Comparison of ENCODE assay signal across 8 mouse cellular contexts in genomic region chr9:119101992-119102782, GRCm38 (mm10). TPM values are rescaled to one million over a fixed set of nuclear protein-coding genes. Genes with fewer than 3 reads are reported as not detected.
DNase-seq lines count a peak whose midpoint lies in the region; ATAC-seq and TF ChIP-seq lines count a peak whose summit lies in the region.

TSS of gene Dlec1 (plus strand) at chr9:119102478.

- peak; percentile 94 for DNase-seq in brain, adult 2 months (ENCODE audit: low read depth, low spot score)
- peak; percentile 65 to 73 for DNase-seq in heart, postnatal 36 days
- peak; percentile 76 for DNase-seq in layer of hippocampus, adult 11-12 months (ENCODE audit: low spot score)
- peak; percentile 61 for DNase-seq in thymus, adult 2 months

- peaks cover 40% of the 10 kb centered on the region for H3K4me1 ChIP-seq in E14TG2a.4 (replicated peaks; ENCODE audit: low read depth, low read length)
- H3K4me1 ChIP-seq in forebrain, embryonic 15.5 days = peaks cover 8% of the 10 kb centered on the region
- H3K4me1 ChIP-seq in liver, embryonic 16.5 days (ENCODE audit: control insufficient read depth, low read depth, low read length) = no peaks in the 10 kb centered on the region
- 0 out of 2 replicates have a peak, but pooled peaks cover 13% of the 10 kb centered on the region for H3K4me1 ChIP-seq in neural tube, embryonic 12.5 days
- peaks cover 19% of the 10 kb centered on the region for H3K4me1 ChIP-seq in thymus, adult 2 months (replicated peaks; ENCODE audit: control insufficient read depth, insufficient read depth, low read length)

- H3K9me3 ChIP-seq in E14TG2a.4 (ENCODE audit: low read length) = no peaks in the 10 kb centered on the region
- H3K9me3 ChIP-seq in forebrain, embryonic 15.5 days = no peaks in the 10 kb centered on the region
- no peaks in the 10 kb centered on the region for H3K9me3 ChIP-seq in liver, embryonic 16.5 days (replicated peaks; ENCODE audit: control insufficient read depth, low read length)
- H3K9me3 ChIP-seq in neural tube, embryonic 12.5 days = no peaks in the 10 kb centered on the region

- peak; percentile 26; the same call in 1 of the 2 replicates for TF ChIP-seq CTCF in E14TG2a.4 (conservative IDR thresholded peaks at IDR 0.05; ENCODE audit: low read length)
- TF ChIP-seq CTCF in thymus, adult 2 months (IDR thresholded peaks at IDR 0.05; ENCODE audit: borderline replicate concordance, control insufficient read depth, extremely low read depth, insufficient read depth, low read length, poor library complexity) = peak; percentile 7; the same call in 1 of the 2 replicates

- intact Hi-C loops in heart, postnatal 36 days (cut with DNase I) = no loop called here

- no peak within 1 kb of the TSS for H3K27ac ChIP-seq in forebrain, embryonic 15.5 days (replicated peaks)
- H3K27ac ChIP-seq in liver, embryonic 16.5 days (ENCODE audit: low read length) = no peak within 1 kb of the TSS
- no peak within 1 kb of the TSS for H3K27ac ChIP-seq in neural tube, embryonic 12.5 days
- no peak within 1 kb of the TSS; the same call in 1 of the 2 replicates for H3K27ac ChIP-seq in thymus, adult 2 months (ENCODE audit: control insufficient read depth, insufficient read depth, low read length)

- peak within 1 kb of the TSS; percentile 89 for H3K4me3 ChIP-seq in E14TG2a.4 (replicated peaks; ENCODE audit: low read length)
- H3K4me3 ChIP-seq in forebrain, embryonic 15.5 days = peak within 1 kb of the TSS; percentile 62
- H3K4me3 ChIP-seq in liver, embryonic 16.5 days (ENCODE audit: low read depth, low read length) = peak within 1 kb of the TSS; percentile 65
- peak within 1 kb of the TSS; percentile 55 for H3K4me3 ChIP-seq in neural tube, embryonic 12.5 days
- peak within 1 kb of the TSS; percentile 68 for H3K4me3 ChIP-seq in thymus, adult 2 months (ENCODE audit: control insufficient read depth, insufficient read depth, low read length)

- peak within 1 kb of the TSS; percentile 43 for H3K9ac ChIP-seq in forebrain, embryonic 15.5 days (replicated peaks)
- H3K9ac ChIP-seq in liver, embryonic 16.5 days (ENCODE audit: low read depth, low read length) = peak within 1 kb of the TSS; percentile 31; the same call in 1 of the 2 replicates
- H3K9ac ChIP-seq in neural tube, embryonic 12.5 days = peak within 1 kb of the TSS; percentile 46

- peaks cover 14% of the 10 kb centered on the region for H3K27me3 ChIP-seq in E14TG2a.4 (ENCODE audit: insufficient read depth, low read length)
- H3K27me3 ChIP-seq in forebrain, embryonic 15.5 days = no peaks in the 10 kb centered on the region; the same call in 1 of the 2 replicates
- H3K27me3 ChIP-seq in liver, embryonic 16.5 days (ENCODE audit: control insufficient read depth, insufficient read depth, low read depth, low read length) = peaks cover 11% of the 10 kb centered on the region
- H3K27me3 ChIP-seq in neural tube, embryonic 12.5 days (replicated peaks) = no peaks in the 10 kb centered on the region; the same call in 1 of the 2 replicates
- H3K27me3 ChIP-seq in thymus, adult 2 months (ENCODE audit: control insufficient read depth, insufficient read depth, low read length) = no peaks in the 10 kb centered on the region

- WGBS in forebrain, embryonic 15.5 days = 2% methylated on average over 44 of the region's 44 CpGs
- WGBS in liver, embryonic 16.5 days (ENCODE audit: insufficient replicate concordance) = 3% methylated on average over 44 of the region's 44 CpGs
- WGBS in neural tube, embryonic 12.5 days = 3% methylated on average over 44 of the region's 44 CpGs
- WGBS in thymus, adult 2 months = 4% methylated on average over 44 of the region's 44 CpGs

- H3K4me2 ChIP-seq in forebrain, embryonic 15.5 days (replicated peaks) = peak within 1 kb of the TSS; percentile 82
- H3K4me2 ChIP-seq in liver, embryonic 16.5 days (ENCODE audit: low read depth, low read length) = peak within 1 kb of the TSS; percentile 72
- H3K4me2 ChIP-seq in neural tube, embryonic 12.5 days (replicated peaks) = peak within 1 kb of the TSS; percentile 81

- H3K36me3 ChIP-seq in E14TG2a.4 (ENCODE audit: insufficient read depth, low read length) = no peaks in the 10 kb centered on the region
- H3K36me3 ChIP-seq in forebrain, embryonic 15.5 days = no peaks in the 10 kb centered on the region
- no peaks in the 10 kb centered on the region for H3K36me3 ChIP-seq in liver, embryonic 16.5 days (ENCODE audit: control insufficient read depth, insufficient read depth)
- H3K36me3 ChIP-seq in neural tube, embryonic 12.5 days = no peaks in the 10 kb centered on the region
- H3K36me3 ChIP-seq in thymus, adult 2 months (ENCODE audit: control insufficient read depth, insufficient read depth, low read length) = no peaks in the 10 kb centered on the region

- no peak for TF ChIP-seq POLR2A in thymus, adult 2 months (IDR thresholded peaks at IDR 0.05; ENCODE audit: control insufficient read depth, extremely low read depth, insufficient read depth, low read length, poor library complexity)

- peak; percentile 94 for ATAC-seq in forebrain, embryonic 15.5 days (replicated peaks)
- ATAC-seq in liver, embryonic 16.5 days (ENCODE audit: low read depth) = peak; percentile 59
- ATAC-seq in neural tube, embryonic 12.5 days (ENCODE audit: low FRiP score, low read depth) = peak; percentile 67

RNA-seq across cellular contexts. Expression of gene Dlec1, which starts in this region (rescaled TPM):
- polyA plus RNA-seq in forebrain, embryonic 15.5 days (2015; fragmentation: Nextera tagmentation; extraction: Ambion mirVana) = 0.36 and 1.00 TPM in 2 replicates
- under 1 TPM; 0.14 to 0.31 TPM for total RNA-seq in heart, postnatal 36 days (2021)
- 0.02 and 0.05 TPM in 2 replicates for polyA plus RNA-seq in liver, embryonic 16.5 days (2015; fragmentation: Nextera tagmentation; extraction: Ambion mirVana)
- 0.79 and 1.8 TPM in 2 replicates for polyA plus RNA-seq in neural tube, embryonic 12.5 days (2016; fragmentation: Nextera tagmentation; extraction: Ambion mirVana)
- 0.73 and 1.2 TPM in 2 replicates for polyA plus RNA-seq in thymus, adult 2 months (2012; rRNA removed)

Comparison
In these comparisons a context has a peak if more than half of its experiments do, and no peak if none do; other contexts are left out.
1. Peak in ATAC-seq, H3K4me3 ChIP-seq, H3K9ac ChIP-seq and H3K4me2 ChIP-seq in forebrain, embryonic 15.5 days; RNA of the gene not detected or under 1 TPM.
2. Peak in DNase-seq in heart, postnatal 36 days; RNA of the gene not detected or under 1 TPM.
3. Peak in ATAC-seq, H3K4me3 ChIP-seq, H3K9ac ChIP-seq and H3K4me2 ChIP-seq in liver, embryonic 16.5 days; RNA of the gene not detected or under 1 TPM.